Mouse (Mus musculus): ENCODE measurements at regions not wholly inside any gene's neighbourhood (a gene's known extent, or its start where the extent isn't known, plus 50 kb on each side); places are given as distances from the start of the nearest gene placed in this dataset.

- TF ChIP-seq POLR2A (IDR thresholded peaks at IDR 0.05; ENCODE audit: low read depth, low read length) (no peak), CTCF (IDR thresholded peaks at IDR 0.05; ENCODE audit: extremely low read depth, insufficient read length, insufficient replicate concordance, low read depth, low read length) (no peak)
Measured at GRCm38 (mm10) chr12:92483984-92484383, 635.0 kb upstream of the Sel1l start.
